Mouse (Mus musculus): ENCODE results near the gene Eml4.

DNA sequence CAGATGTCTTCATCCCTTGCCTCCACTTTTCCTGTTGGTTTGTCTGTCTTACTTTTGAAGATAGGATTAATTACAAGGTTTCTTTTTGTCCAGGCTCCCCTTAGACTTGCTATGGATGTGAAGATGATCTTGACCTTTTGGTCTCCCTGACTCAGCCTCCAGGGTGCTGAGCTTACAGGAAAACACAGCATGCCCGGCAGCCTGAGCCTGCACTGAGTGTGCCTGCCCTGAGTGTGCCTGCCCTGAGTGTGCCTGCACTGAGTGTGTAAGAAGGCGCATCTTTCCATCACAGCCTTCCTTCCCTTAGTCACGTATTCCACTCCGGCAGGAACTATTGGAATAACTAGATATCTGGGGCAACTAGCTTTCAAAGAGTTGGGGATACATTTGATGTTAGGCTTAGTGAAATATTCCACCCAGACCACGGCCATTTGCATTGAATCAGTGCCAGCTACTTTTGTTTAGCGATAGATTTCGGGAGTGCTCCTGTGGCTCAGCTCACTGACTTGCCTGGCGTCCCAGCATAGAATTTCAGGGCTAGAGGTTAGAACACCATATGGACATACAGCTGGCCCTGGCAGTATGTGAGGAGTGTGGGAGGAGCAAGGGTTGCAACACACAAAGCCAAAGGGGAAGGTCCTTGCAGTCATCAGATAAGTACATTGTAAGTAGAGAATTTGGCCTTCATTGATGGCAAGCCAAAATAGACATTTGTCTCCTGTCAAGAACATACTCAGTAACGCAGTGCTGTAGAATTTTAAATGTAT, 2.5 kb upstream of the Eml4 start:
- TF ChIP-seq CTCF (IDR thresholded peaks at IDR 0.05; ENCODE audit: low read depth, low read length) (no peak), TAL1 (conservative IDR thresholded peaks at IDR 0.05; ENCODE audit: low read depth, low read length) (no peak), GATA1 (IDR thresholded peaks at IDR 0.05; ENCODE audit: borderline replicate concordance, low read length) (no peak), POLR2AphosphoS5 (IDR thresholded peaks at IDR 0.05; ENCODE audit: insufficient replicate concordance, low read depth, low read length) (no peak)

All from G1E (cell line).